Mouse (Mus musculus): ENCODE data around the gene Cyp2e1. TPM values are rescaled to one million over a fixed set of nuclear protein-coding genes. Genes with fewer than 3 reads are reported as not detected.
"Not testable (repeated sequence)": the region's sequence is repeated elsewhere in the genome, so short reads cannot be mapped to it uniquely, and the experiment has no call there.

Cyp2e1 gene
- polyA plus RNA-seq, 1 experiment, result not detected

DNA sequence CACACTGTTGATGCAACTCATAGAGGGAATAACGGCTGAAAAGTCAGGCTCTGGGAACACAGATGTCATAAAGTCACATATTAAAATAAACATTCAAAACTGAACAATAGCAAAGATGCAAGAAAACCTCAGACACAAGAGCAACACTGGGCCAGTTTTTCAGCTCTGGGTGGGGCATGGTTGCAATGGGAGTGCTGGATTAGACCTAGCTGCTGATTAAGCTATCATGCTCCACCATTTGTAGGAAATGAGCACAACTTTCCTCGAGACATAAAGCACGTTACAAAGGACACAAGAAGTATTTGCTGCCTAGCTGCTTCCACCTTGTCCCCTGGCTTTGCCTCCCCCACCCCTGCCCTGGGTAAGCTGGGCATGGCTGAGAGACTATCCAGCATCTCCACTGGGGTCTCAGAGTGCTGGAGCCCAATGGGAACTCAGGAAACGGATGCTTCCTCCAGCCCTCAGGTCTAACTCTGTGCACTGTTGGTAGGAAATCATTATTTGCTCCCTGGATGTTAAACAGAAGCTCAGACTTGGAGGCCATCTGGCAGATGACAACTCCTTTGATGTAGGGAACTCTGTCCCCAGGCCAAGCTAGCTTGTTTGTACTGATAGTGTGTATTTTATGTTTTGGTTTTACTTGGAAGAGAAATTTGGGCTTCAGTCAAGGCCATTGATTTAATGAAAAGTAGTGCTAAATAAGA is 7.2 kb upstream of the Cyp2e1 start:
- TF ChIP-seq POLR2A (IDR thresholded peaks at IDR 0.05; ENCODE audit: insufficient read depth, low read depth, low read length) (no peak), CTCF (IDR thresholded peaks at IDR 0.05; ENCODE audit: insufficient read depth, low read depth, low read length) (no peak)
- H3K4me1 ChIP-seq (ENCODE audit: control insufficient read depth, insufficient read depth, low read length), result no peaks in the 10 kb centered on the region
- no peak overlapping the region for H3K4me3 ChIP-seq (ENCODE audit: insufficient read depth, low read depth, low read length)
- H3K27ac ChIP-seq (ENCODE audit: insufficient read depth, low read depth, low read length), result no peak overlapping the region
- WGBS, result 70% methylated on average over 4 of the region's 4 CpGs

DNA sequence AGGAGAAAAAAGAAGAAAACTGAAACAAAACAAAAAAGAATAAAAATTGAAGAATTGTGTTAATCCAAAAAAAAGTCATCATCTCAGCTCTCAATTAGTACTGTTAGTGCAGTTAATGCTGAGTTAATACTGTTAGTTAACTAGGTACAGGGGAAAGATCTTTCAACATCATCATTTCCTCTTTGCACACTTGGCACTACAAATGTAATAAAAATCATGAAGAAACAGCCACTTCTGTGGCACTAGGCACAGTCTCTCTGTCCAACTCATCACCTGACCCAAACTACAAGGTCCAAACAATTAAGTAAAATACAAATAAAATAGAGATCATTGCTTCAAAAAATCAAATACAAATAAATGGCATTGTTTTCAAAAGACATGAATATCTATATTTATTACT is 2.9 kb upstream of the Cyp2e1 start:
- Histone ChIP-seq H3K4me3 (ENCODE audit: insufficient read depth, low read depth, low read length) (no peak overlapping the region), H3K4me1 (ENCODE audit: control insufficient read depth, insufficient read depth, low read length) (no peaks in the 10 kb centered on the region), H3K27ac (ENCODE audit: insufficient read depth, low read depth, low read length) (no peak overlapping the region)
- TF ChIP-seq CTCF (IDR thresholded peaks at IDR 0.05; ENCODE audit: insufficient read depth, low read depth, low read length) (no peak), POLR2A (IDR thresholded peaks at IDR 0.05; ENCODE audit: insufficient read depth, low read depth, low read length) (no peak)

DNA sequence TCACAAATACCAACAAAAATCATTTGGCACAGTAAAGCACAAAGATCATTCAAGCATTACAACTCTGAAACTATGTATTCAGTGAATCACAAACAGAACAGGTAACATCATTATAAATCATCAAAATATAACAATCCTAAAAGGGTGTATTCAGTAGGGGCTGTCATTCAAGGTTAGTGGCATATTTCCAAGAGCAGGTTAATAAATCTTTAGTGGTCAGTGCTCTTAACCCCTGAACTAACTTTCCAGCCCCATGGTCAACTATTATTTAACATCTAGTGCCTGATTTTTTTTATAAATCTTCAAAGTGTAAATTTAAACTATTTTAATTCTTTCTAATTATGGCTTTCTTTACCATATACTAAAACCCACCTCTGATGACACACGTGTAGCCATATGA is 1.9 kb downstream of the Cyp2e1 start:
- not testable (repeated sequence) for H3K4me3 ChIP-seq (ENCODE audit: insufficient read depth, low read depth, low read length); H3K4me1 ChIP-seq (ENCODE audit: control insufficient read depth, insufficient read depth, low read length); H3K27ac ChIP-seq (ENCODE audit: insufficient read depth, low read depth, low read length)
- 73% methylated on average over 1 of the region's 1 CpGs for WGBS

DNA sequence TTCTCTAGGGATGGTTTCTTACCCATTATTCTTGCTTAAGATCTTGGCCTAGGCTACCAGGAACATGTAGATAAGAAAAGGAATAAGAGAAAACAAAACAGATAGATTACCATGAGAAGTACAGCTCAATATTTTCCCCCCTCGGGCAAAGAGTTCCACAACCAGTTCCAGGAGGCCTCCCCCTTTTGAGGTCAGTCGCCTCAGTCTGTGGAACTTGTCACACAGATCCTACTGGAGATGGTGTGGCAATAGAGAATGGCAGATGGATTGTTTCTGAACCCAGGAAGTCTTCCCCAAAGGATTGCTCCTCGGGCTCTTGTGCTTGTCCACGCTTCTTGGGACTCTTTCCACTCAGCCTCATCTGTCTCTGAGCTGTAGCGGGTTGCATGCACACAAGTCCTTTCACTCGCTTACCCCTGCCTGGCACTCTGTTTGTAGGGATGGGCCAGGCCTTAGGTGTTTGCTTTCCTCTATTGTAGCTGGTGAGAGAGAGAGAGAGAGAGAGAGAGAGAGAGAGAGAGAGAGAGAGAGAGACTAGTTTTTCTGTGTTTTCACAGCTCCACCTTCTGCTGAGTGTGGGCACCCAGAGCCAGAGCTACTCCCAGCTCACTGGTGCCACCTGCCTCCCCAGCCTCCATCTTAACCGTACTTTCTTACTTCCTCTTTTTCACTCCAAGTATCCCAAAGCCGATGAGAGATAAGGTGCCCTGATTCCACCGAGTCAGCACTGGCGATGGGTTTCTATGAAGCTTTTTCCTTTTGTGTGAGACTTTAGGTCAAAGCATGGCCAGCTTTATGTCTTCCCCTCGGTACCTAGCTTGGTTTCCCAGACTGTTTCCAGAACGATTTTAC is 2.6 kb downstream of the Cyp2e1 start:
- Histone ChIP-seq H3K4me1 (ENCODE audit: control insufficient read depth, insufficient read depth, low read length) (no peaks in the 10 kb centered on the region), H3K27ac (ENCODE audit: insufficient read depth, low read depth, low read length) (no peak overlapping the region), H3K4me3 (ENCODE audit: insufficient read depth, low read depth, low read length) (no peak overlapping the region)
- no peak for TF ChIP-seq POLR2A (IDR thresholded peaks at IDR 0.05; ENCODE audit: insufficient read depth, low read depth, low read length)
- no peak for TF ChIP-seq CTCF (IDR thresholded peaks at IDR 0.05; ENCODE audit: insufficient read depth, low read depth, low read length)
- WGBS, result 80% methylated on average over 12 of the region's 12 CpGs

DNA sequence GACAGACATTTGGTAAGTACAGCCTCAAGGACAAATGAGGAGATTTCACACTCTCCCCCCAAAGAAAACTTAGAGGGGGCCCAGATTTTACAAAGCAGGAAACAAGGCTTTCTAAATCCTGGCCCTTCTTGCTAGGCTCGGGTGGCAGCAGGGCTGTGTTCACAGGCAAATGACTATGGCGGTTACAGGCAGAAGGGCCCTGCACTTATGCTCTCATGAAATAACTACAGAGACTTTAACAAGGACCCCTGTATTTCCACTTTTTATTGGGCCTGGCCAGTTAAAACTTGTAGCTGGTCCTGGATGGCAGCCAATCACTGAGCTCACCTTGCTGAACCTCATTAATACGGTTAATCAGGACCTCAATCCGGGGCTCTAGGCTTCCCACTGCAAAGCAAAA is 17.0 kb downstream of the Cyp2e1 start:
- Histone ChIP-seq H3K4me1 (ENCODE audit: control insufficient read depth, insufficient read depth, low read length) (peaks cover 6% of the 10 kb centered on the region; the same call in 1 of the 2 replicates), H3K27ac (ENCODE audit: insufficient read depth, low read depth, low read length) (no peak overlapping the region), H3K4me3 (ENCODE audit: insufficient read depth, low read depth, low read length) (no peak overlapping the region)
- TF ChIP-seq CTCF (IDR thresholded peaks at IDR 0.05; ENCODE audit: insufficient read depth, low read depth, low read length) (no peak), POLR2A (IDR thresholded peaks at IDR 0.05; ENCODE audit: insufficient read depth, low read depth, low read length) (no peak)
- WGBS, result 58% methylated on average over 4 of the region's 4 CpGs

DNA sequence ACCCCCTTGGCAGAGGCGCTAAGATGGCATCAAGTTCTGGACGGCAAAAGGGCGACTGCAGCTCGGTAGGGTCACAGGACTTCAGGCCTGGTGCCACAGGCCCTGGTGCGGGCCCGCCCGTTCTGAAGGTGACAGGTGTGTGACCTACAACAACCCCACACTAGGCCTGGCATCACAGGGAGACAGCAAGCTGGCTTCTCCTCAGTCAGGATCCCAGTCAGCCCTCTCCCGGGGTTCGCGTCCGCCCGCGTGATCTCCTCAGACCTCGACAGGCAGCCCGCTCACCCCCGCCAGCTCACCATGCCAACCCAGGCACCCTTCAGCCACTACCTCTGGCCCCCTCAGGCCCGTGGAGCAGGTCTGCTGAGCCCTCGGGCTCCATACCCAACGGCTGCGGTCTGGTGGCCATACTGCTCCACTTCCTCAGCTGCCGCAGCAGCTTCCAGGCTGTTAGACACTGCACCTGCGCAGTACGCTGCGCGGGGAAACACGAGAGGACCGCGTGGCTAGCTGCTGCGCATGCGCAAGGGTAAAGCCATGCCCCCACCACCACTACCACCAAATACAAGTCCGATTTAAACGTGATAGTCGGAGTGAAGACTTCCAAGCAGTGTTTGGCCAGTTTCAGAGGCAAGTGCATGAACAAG is 24.0 kb downstream of the Cyp2e1 start, which contains the start of gene Syce1:
Syce1 (minus strand) TSS at position 447 of the 647 bp plus-strand sequence.
- no peak within 1 kb of the TSS for H3K27ac ChIP-seq (ENCODE audit: insufficient read depth, low read depth, low read length)
- no peak within 1 kb of the TSS for H3K4me3 ChIP-seq (ENCODE audit: insufficient read depth, low read depth, low read length)
- TF ChIP-seq CTCF (IDR thresholded peaks at IDR 0.05; ENCODE audit: insufficient read depth, low read depth, low read length), result no peak
- no peak for TF ChIP-seq POLR2A (IDR thresholded peaks at IDR 0.05; ENCODE audit: insufficient read depth, low read depth, low read length)
- no peaks in the 10 kb centered on the region for H3K4me1 ChIP-seq (ENCODE audit: control insufficient read depth, insufficient read depth, low read length)
- WGBS, result 88% methylated on average over 33 of the region's 33 CpGs

DNA sequence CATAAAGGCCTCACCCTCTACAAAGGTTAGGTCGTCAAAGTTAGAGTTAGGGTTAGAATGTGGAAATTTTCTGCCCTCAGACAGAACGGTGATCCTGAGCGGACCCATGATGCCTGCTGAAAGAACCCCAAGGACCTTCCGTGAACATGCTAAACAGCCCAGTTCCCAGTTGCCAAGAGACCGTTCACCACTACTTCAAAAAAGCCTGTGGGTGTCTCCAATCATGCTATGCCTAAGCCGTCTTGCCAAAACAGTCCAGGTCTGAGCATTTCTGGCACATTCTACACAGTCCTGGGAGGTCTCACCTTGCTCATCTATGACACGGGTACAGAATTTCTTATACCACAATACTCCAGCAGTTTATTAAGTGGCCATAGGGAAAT is 24.5 kb downstream of the Cyp2e1 start:
- 84% methylated on average over 7 of the region's 7 CpGs for WGBS
- Histone ChIP-seq H3K4me1 (ENCODE audit: control insufficient read depth, insufficient read depth, low read length) (no peaks in the 10 kb centered on the region), H3K4me3 (ENCODE audit: insufficient read depth, low read depth, low read length) (no peak overlapping the region), H3K27ac (ENCODE audit: insufficient read depth, low read depth, low read length) (no peak overlapping the region)
- TF ChIP-seq CTCF (IDR thresholded peaks at IDR 0.05; ENCODE audit: insufficient read depth, low read depth, low read length) (no peak), POLR2A (IDR thresholded peaks at IDR 0.05; ENCODE audit: insufficient read depth, low read depth, low read length) (no peak)

DNA sequence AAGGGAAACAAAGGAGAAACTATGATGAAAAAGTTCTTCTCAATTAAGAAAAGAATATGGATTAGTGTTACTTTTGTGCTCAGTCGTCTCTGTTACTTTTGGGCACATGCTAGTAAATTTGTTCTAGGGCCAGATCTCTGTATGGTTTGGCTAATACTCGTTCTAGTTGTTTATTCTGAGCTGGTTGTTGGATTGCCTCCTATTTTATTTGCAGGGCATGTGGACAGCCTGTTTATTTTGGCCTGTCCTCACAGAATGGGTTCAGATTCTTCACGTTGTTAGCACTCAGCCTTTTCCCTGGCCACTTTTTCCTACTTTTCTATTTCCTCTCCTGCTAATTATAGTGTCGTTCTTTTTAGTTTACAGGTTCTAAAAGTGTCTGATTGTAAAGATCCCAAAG is 30.0 kb downstream of the Cyp2e1 start:
- no peak overlapping the region for H3K4me3 ChIP-seq (ENCODE audit: insufficient read depth, low read depth, low read length)
- no peaks in the 10 kb centered on the region for H3K4me1 ChIP-seq (ENCODE audit: control insufficient read depth, insufficient read depth, low read length)
- H3K27ac ChIP-seq (ENCODE audit: insufficient read depth, low read depth, low read length), result no peak overlapping the region
- 44% methylated on average over 4 of the region's 4 CpGs for WGBS
- TF ChIP-seq CTCF (IDR thresholded peaks at IDR 0.05; ENCODE audit: insufficient read depth, low read depth, low read length) (no peak), POLR2A (IDR thresholded peaks at IDR 0.05; ENCODE audit: insufficient read depth, low read depth, low read length) (no peak)

DNA sequence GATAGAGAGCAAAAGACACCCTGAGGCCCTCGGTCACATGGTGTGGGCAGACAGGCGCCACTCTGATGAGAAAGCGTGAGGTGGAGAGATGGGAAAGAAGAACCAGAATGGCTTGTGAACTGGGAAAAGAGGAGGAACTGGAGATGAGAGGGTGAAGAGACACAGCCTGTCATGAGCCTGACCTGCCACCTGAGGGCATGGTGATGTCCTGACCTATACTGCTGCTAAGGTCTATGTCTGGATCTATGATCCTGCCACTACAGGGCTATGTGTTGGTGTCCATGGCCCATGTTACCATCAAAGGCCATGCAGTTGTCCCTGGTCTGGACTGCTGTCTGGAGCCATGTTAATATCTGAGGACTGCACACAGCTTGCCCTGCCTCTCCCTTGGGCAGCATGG is 34.1 kb downstream of the Cyp2e1 start:
- 95% methylated on average over 3 of the region's 3 CpGs for WGBS
- no peak for TF ChIP-seq CTCF (IDR thresholded peaks at IDR 0.05; ENCODE audit: insufficient read depth, low read depth, low read length)
- TF ChIP-seq POLR2A (IDR thresholded peaks at IDR 0.05; ENCODE audit: insufficient read depth, low read depth, low read length), result no peak
- H3K4me3 ChIP-seq (ENCODE audit: insufficient read depth, low read depth, low read length), result no peak overlapping the region

More for the DNA sequence above, 34.1 kb downstream of the Cyp2e1 start:
- Histone ChIP-seq H3K4me1 (ENCODE audit: control insufficient read depth, insufficient read depth, low read length) (no peaks in the 10 kb centered on the region), H3K27ac (ENCODE audit: insufficient read depth, low read depth, low read length) (no peak overlapping the region)

Data from olfactory bulb, adult 2 months (tissue).